Mouse (Mus musculus): ENCODE results near the gene Otoa. TPM values are rescaled to one million over a fixed set of nuclear protein-coding genes. Genes with fewer than 3 reads are reported as not detected.

Gene Otoa
- polyA plus RNA-seq, 1 experiment from 2014 or later, result 0.18 TPM

DNA sequence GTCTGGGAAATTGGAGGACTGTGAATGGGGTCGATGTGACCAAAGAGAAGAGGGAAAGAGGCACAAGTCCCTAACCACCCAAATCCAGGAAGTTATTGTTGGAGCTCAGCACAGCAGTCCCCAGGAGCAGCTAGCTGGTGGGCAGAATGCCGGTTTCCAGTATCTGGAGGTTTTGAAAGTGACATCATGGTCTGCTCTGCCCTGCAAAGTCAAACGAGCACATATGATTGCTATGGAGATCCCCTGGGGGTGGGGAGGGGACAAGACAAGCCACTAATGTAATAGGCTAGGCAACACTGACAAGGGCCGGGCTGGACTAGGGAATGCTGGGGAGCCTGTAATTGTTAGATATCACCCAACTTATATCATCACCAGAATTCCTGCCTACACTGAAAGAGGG lies 4.0 kb downstream of the Otoa start:
- WGBS, result 17% methylated on average over 4 of the region's 4 CpGs
- Histone ChIP-seq H3K9ac (no peak overlapping the region), H3K27ac (replicated peaks) (no peak overlapping the region), H3K4me1 (replicated peaks) (peaks cover 29% of the 10 kb centered on the region), H3K27me3 (no peaks in the 10 kb centered on the region; the same call in 1 of the 2 replicates), H3K4me3 (no peak overlapping the region), H3K4me2 (no peak overlapping the region), H3K9me3 (no peaks in the 10 kb centered on the region), H3K36me3 (no peaks in the 10 kb centered on the region)
- ATAC-seq (ENCODE audit: low read depth), result no peak

- Histone ChIP-seq H3K27me3 (no peaks in the 10 kb centered on the region), H3K36me3 (no peaks in the 10 kb centered on the region), H3K27ac (replicated peaks) (no peak overlapping the region), H3K9me3 (no peaks in the 10 kb centered on the region), H3K4me3 (no peak overlapping the region), H3K4me1 (replicated peaks) (peaks cover 16% of the 10 kb centered on the region), H3K4me2 (no peak overlapping the region), H3K9ac (no peak overlapping the region)
- ATAC-seq (ENCODE audit: low read depth), result no peak
- WGBS, result 77% methylated on average over 5 of the region's 5 CpGs
These were observed 7.3 kb downstream of the Otoa start for GRCm38 (mm10) chr7:121088745-121089144.

GRCm38 (mm10) chr7:121090748-121091147 lies 9.3 kb downstream of the Otoa start:
- Histone ChIP-seq H3K4me3 (no peak overlapping the region), H3K9ac (no peak overlapping the region), H3K4me1 (replicated peaks) (peaks cover 9% of the 10 kb centered on the region; the same call in 1 of the 2 replicates), H3K27me3 (no peaks in the 10 kb centered on the region), H3K36me3 (no peaks in the 10 kb centered on the region), H3K4me2 (no peak overlapping the region), H3K9me3 (no peaks in the 10 kb centered on the region), H3K27ac (replicated peaks) (no peak overlapping the region)
- no peak for ATAC-seq (ENCODE audit: low read depth)
- WGBS, result 93% methylated on average over 7 of the region's 7 CpGs

GRCm38 (mm10) chr7:121093026-121093425 lies 11.6 kb downstream of the Otoa start:
- no peaks in the 10 kb centered on the region for H3K4me1 ChIP-seq (replicated peaks)
- ATAC-seq (ENCODE audit: low read depth), result no peak
- no peaks in the 10 kb centered on the region for H3K36me3 ChIP-seq
- H3K27me3 ChIP-seq, result no peaks in the 10 kb centered on the region
- no peaks in the 10 kb centered on the region for H3K9me3 ChIP-seq
- H3K9ac ChIP-seq, result no peak overlapping the region
- H3K4me2 ChIP-seq, result no peak overlapping the region
- 34% methylated on average over 4 of the region's 4 CpGs for WGBS
- no peak overlapping the region for H3K27ac ChIP-seq (replicated peaks)
- H3K4me3 ChIP-seq, result no peak overlapping the region

GRCm38 (mm10) chr7:121098614-121099389 lies 17.4 kb downstream of the Otoa start:
- Histone ChIP-seq H3K4me2 (no peak overlapping the region), H3K36me3 (no peaks in the 10 kb centered on the region), H3K9me3 (no peaks in the 10 kb centered on the region), H3K4me3 (no peak overlapping the region), H3K4me1 (replicated peaks) (no peaks in the 10 kb centered on the region), H3K27ac (replicated peaks) (no peak overlapping the region), H3K27me3 (no peaks in the 10 kb centered on the region), H3K9ac (no peak overlapping the region)
- WGBS, result 75% methylated on average over 9 of the region's 10 CpGs
- no peak for ATAC-seq (ENCODE audit: low read depth)

GRCm38 (mm10) chr7:121107851-121108250 lies 26.4 kb downstream of the Otoa start:
- Histone ChIP-seq H3K4me3 (no peak overlapping the region), H3K4me1 (replicated peaks) (no peaks in the 10 kb centered on the region), H3K9ac (no peak overlapping the region), H3K4me2 (no peak overlapping the region), H3K9me3 (no peaks in the 10 kb centered on the region), H3K27ac (replicated peaks) (no peak overlapping the region), H3K27me3 (no peaks in the 10 kb centered on the region), H3K36me3 (no peaks in the 10 kb centered on the region)
- 62% methylated on average over 3 of the region's 3 CpGs for WGBS
- no peak for ATAC-seq (ENCODE audit: low read depth)

GRCm38 (mm10) chr7:121111321-121111720 lies 29.9 kb downstream of the Otoa start:
- H3K4me2 ChIP-seq, result no peak overlapping the region
- H3K27me3 ChIP-seq, result no peaks in the 10 kb centered on the region
- no peak overlapping the region for H3K9ac ChIP-seq
- H3K36me3 ChIP-seq, result no peaks in the 10 kb centered on the region
- WGBS, result 44% methylated on average over 3 of the region's 3 CpGs
- no peak overlapping the region for H3K4me3 ChIP-seq
- H3K9me3 ChIP-seq, result no peaks in the 10 kb centered on the region
- no peak overlapping the region for H3K27ac ChIP-seq (replicated peaks)
- no peaks in the 10 kb centered on the region for H3K4me1 ChIP-seq (replicated peaks)
- no peak for ATAC-seq (ENCODE audit: low read depth)

DNA sequence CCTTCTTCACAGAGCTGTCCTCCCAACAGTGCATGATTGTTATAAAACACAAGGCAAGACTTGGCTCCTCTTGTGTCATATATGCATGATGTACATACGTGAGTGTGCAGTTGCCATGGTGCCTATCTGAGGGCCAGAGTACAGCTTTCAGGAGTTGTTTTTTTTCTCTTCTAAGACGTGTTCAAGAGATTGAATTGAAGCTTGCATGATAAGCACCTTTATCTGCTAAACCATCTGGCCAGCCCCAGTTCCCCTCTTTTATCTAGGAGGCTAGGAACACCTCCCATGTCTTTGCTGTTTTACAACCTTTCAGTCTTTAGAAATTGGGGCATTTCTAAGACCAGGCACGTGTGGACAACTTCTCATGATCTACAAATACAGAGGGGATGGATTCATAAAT lies 30.3 kb downstream of the Otoa start:
- Histone ChIP-seq H3K4me3 (no peak overlapping the region), H3K36me3 (no peaks in the 10 kb centered on the region), H3K9me3 (no peaks in the 10 kb centered on the region), H3K4me2 (no peak overlapping the region), H3K4me1 (replicated peaks) (no peaks in the 10 kb centered on the region), H3K27ac (replicated peaks) (no peak overlapping the region), H3K27me3 (no peaks in the 10 kb centered on the region), H3K9ac (no peak overlapping the region)
- no peak for ATAC-seq (ENCODE audit: low read depth)
- 73% methylated on average over 3 of the region's 3 CpGs for WGBS

DNA sequence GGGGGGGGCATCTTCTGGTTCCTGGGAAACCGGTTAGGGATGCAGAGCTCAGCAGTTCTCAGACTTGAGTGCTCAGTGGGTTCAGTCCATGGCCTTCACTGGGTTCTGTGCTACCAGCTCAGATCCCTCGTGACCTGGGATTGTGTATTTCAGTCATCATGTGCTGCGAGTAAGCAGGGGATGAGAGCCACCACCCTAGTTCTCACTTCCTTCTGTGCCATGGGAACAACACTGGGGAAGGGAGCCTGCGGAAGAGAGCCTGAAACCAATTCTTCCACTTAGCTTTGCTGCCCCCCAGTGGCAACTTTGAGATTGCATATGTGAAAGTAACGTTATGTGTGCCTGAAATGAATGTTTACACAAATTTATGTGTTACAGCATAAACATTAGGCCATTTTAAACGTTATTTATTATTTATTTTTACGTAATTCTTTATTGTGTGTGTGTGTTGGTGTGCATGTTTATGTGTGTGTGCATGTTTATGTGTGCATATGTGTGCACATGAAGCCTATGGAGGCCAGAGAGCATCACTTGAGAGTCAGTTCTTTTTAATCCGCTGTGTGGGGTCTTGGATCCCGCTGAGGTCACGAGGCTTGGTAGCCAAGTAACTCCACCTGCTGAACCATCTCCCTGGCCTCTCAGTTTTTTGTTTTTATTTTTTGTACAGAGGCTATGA lies 38.8 kb downstream of the Otoa start:
- no peak overlapping the region for H3K27ac ChIP-seq (replicated peaks)
- H3K36me3 ChIP-seq, result no peaks in the 10 kb centered on the region
- H3K27me3 ChIP-seq, result no peaks in the 10 kb centered on the region
- 11% methylated on average over 10 of the region's 10 CpGs for WGBS
- no peaks in the 10 kb centered on the region for H3K9me3 ChIP-seq
- peaks cover 6% of the 10 kb centered on the region; the same call in 1 of the 2 replicates for H3K4me1 ChIP-seq (replicated peaks)
- peak; percentile 86; the same call in 1 of the 2 replicates for ATAC-seq (ENCODE audit: low read depth)
- no peak overlapping the region for H3K4me3 ChIP-seq
- H3K4me2 ChIP-seq, result no peak overlapping the region
- H3K9ac ChIP-seq, result no peak overlapping the region

DNA sequence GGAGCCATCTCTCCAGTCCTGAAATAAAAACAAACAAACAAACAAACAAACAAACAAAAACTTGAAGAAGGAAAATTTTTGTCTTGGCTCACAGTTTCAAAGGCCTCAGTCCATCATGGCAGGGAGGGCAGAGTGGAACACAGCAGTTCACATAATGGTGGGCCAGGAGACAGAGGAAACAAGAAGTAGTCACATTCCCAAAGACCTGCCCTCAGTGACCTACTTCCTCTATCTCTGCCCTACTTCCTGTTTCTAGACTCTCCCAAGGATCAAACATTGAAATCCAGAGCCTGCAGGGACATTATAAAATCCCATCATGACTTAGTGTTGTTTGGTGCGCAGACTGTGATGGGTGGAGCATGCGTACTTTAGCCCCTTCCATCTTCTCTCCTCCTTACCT lies 49.4 kb downstream of the Otoa start:
- WGBS, result 98% methylated on average over 2 of the region's 2 CpGs

GRCm38 (mm10) chr7:121141274-121141673 lies 59.8 kb downstream of the Otoa start:
- no peak overlapping the region for H3K4me2 ChIP-seq
- WGBS, result 77% methylated on average over 5 of the region's 5 CpGs
- H3K27me3 ChIP-seq, result no peaks in the 10 kb centered on the region
- H3K9ac ChIP-seq, result no peak overlapping the region
- no peaks in the 10 kb centered on the region for H3K4me1 ChIP-seq (replicated peaks)
- no peak overlapping the region for H3K4me3 ChIP-seq
- H3K9me3 ChIP-seq, result no peaks in the 10 kb centered on the region
- ATAC-seq (ENCODE audit: low read depth), result no peak
- H3K27ac ChIP-seq (replicated peaks), result no peak overlapping the region
- no peaks in the 10 kb centered on the region for H3K36me3 ChIP-seq

More for the DNA sequence above, 49.4 kb downstream of the Otoa start:
- Histone ChIP-seq H3K36me3 (no peaks in the 10 kb centered on the region), H3K4me3 (no peak overlapping the region), H3K27ac (replicated peaks) (no peak overlapping the region), H3K27me3 (no peaks in the 10 kb centered on the region), H3K4me1 (replicated peaks) (no peaks in the 10 kb centered on the region), H3K4me2 (no peak overlapping the region), H3K9ac (no peak overlapping the region), H3K9me3 (0 out of 2 replicates have a peak, but pooled peaks cover 5% of the 10 kb centered on the region)
- ATAC-seq (ENCODE audit: low read depth), result no peak

DNA sequence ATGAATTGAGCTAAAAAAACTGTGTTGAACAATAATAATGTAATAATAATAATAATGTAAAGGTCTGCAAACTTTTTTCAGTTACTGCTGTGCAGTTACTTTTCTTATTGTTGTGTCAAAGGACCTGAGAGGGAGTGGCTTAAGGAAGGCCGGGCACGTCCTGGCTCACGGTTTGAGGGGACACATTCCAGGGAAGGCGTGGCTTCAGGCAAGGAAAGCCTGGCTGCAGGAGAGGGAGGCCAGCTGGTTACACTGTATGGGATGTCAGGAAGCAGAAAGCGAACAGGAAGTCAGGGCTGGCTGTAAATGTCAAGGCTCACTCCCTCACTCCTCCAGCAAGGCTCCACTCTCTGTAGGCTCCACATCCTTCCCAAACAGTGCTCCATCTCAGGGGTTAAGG lies 69.2 kb downstream of the Otoa start:
- H3K27ac ChIP-seq (replicated peaks), result no peak overlapping the region
- no peaks in the 10 kb centered on the region for H3K9me3 ChIP-seq
- no peaks in the 10 kb centered on the region for H3K27me3 ChIP-seq
- no peak for ATAC-seq (ENCODE audit: low read depth)
- no peak overlapping the region for H3K4me3 ChIP-seq
- H3K36me3 ChIP-seq, result no peaks in the 10 kb centered on the region
- no peak overlapping the region for H3K9ac ChIP-seq
- no peak overlapping the region for H3K4me2 ChIP-seq
- 89% methylated on average over 5 of the region's 5 CpGs for WGBS
- H3K4me1 ChIP-seq (replicated peaks), result no peaks in the 10 kb centered on the region
